Mouse (Mus musculus) ES-Bruce4 (cell line): ENCODE results near the gene Atf1.

Source experiments
- CTCF ChIP-seq: IDR thresholded peaks from one replicate; pipeline ENCODE4 v1.8.1; 2011; ENCODE audit warnings: low read depth, low read length
- EP300 ChIP-seq: IDR thresholded peaks from 2 replicates; pipeline ENCODE4 v1.6.1; 2011; ENCODE audit warnings: low read depth, low read length; ENCODE audit not compliant: insufficient read depth
- POLR2A ChIP-seq: IDR thresholded peaks from one replicate; pipeline ENCODE4 v1.8.1; 2011; ENCODE audit warnings: low read length; ENCODE audit not compliant: insufficient read depth

DNA sequence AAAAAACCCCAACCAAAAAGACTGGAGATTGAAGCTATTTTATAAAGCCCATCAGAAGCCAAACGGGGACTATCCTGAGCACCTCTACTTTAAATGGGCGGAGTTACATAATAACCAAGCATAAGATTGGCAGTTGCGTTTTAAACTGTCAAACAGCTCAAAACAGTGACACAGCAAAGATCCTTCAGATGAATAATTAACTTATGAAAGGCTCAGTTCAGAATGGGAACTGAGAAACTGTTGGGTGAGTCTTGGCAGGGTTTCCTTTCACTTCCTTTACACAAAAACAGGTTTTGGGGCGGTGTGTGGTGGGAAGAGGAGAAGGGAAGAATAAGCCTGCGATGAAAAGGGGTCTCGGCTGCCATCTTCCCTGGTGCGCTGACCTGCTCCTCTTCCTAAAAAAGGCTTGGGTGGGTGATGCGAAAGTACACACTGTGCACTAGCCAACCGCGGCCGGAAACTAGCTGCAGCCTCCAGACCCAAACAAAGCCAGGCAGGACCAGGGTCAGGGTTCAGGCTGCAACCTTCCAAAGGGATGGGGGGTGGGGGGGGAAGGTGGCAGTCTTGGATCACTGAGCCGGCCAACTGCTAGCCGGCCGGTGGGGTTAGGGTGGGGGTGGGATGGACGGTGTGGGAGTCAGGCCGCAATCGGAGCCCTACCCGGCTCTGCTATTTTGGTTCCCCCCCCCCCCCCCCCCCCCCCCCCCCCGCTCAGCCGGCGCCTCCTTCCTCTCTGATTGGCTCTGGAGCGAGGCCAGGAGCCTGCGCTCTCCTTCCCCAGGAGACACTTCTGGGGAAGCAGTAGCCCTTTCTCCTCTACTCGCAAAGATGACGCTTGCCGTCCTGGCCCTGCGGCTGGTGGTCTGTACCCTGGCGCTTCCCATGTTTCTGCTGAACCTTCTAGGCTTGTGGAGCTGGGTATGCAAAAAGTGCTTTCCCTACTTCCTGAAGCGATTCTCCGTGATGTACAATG lies 76.7 kb downstream of the Atf1 start, which contains the start of gene Mettl7a1:
- no peak for TF ChIP-seq CTCF
- peak; percentile 46 for TF ChIP-seq POLR2A
- 0 out of 2 replicates have a peak, but pooled peaks have one; percentile 26 for TF ChIP-seq EP300
